Mouse (Mus musculus): Measurements from ENCODE around the gene Vmn2r66.

The Vmn2r66 gene

GRCm38 (mm10) chr7:85012168-85012567, at the start of gene Vmn2r66:
Gene Vmn2r66, minus strand, starts transcription at chr7:85012268.
- no peak for DNase-seq

- DNase-seq: no peak
Observed at GRCm38 (mm10) chr7:84996694-84997093, 15.4 kb downstream of the Vmn2r66 start.

DNA sequence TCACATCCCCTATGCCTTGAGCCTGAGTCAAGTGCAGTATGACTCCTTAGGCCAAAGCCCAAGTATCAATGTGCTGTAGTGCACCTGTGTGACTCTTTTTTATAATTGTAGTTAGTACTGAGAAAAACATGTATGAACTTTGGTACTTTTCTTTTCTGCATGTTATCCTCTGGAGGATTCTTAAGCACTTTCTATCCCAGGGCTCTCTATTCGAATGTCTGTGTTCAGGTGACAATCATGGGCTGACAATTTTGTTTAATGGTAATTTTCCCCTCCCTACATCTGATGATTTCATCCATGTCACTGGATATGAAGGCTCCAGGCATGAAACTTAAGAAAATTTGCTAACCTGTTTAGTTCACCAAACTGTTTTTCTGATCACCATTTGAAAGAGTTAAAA, 48.1 kb downstream of the Vmn2r66 start, which contains the start of gene Vmn2r65:
Gene Vmn2r65, minus strand, starts transcription at position 101 of the 400 bp plus-strand sequence.
- DNase-seq: no peak
